Mouse (Mus musculus): ENCODE data around the gene Tfdp2.
"Not testable (repeated sequence)": the region's sequence is repeated elsewhere in the genome, so short reads cannot be mapped to it uniquely, and the experiment has no call there.

Tfdp2 gene

DNA sequence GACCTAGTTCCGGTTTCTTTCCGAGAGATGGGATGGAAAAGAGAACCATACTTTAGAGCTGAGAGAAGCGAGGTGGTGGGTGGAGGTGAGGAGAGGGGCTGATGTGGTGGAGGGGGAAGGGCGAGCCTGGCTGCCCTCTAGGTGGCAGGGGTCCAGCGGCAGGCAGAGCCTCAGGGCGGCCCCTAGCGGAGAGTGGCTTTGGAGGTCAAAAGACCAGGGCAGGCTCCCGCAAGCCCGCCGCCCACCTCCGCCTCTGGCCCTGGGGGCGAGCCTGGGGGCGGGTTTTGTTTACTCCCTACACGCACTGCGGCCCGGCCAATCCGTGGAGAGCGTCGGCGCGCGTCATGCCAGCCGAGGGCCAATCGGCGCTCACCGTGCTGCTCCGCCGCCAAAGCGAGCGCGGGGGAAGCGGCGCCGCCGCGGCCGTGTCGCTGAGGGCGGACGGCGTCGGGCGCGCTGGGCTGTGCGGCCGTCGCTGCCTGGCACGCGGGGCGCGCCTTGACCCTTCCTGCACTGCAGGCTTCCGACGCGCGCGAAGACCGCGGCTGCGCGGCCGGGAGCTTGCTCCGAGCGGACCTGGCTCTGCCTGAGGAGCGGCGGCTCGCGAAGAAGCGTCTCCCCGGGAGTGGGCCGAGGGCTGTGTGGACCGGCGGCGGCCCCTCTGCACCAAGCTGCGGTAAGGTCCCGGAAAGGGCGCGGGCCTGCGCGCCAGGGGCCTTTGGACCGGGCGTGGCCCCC lies at the start of gene Tfdp2:
TSS of gene Tfdp2 (plus strand) at position 391 of the 738 bp plus-strand sequence.
- in situ Hi-C loops (cut with MboI): no loop called here

- in situ Hi-C loops (cut with MboI): no loop called here
These were observed 43.3 kb upstream of the Tfdp2 start for GRCm38 (mm10) chr9:96152801-96153200.

GRCm38 (mm10) chr9:96158431-96158830 lies 37.6 kb upstream of the Tfdp2 start:
- in situ Hi-C loops (cut with MboI): no loop called here

GRCm38 (mm10) chr9:96159047-96159446 lies 37.0 kb upstream of the Tfdp2 start:
- in situ Hi-C loops (cut with MboI): no loop called here

GRCm38 (mm10) chr9:96160767-96161166 lies 35.3 kb upstream of the Tfdp2 start:
- in situ Hi-C loops (cut with MboI): no loop called here

GRCm38 (mm10) chr9:96162421-96162820 lies 33.7 kb upstream of the Tfdp2 start:
- in situ Hi-C loops (cut with MboI): no loop called here

GRCm38 (mm10) chr9:96163443-96163842 lies 32.6 kb upstream of the Tfdp2 start:
- in situ Hi-C loops (cut with MboI): no loop called here

- in situ Hi-C loops (cut with MboI): not testable (repeated sequence)
These were observed 32.1 kb upstream of the Tfdp2 start for GRCm38 (mm10) chr9:96163983-96164382.

DNA sequence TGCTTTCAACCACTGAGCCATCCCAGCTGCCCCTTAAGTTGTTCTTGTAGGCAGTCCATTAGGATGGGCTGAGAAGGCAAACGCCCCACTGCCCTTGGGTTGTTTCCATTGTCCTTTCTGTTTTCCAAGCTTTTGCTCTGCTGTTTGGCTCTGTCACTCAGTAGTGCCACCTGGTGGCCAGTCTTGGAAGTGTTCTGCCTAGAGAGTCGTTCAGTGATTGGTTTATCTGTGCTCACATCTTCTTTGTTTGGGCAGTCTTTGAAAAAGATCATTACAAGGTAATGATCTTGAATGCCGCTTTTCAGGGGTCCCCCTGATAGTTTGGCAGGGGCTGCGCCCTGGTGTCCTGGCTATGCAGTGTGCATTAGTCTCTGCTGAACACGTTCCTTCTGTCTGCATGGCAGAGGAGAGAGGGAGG lies 28.9 kb upstream of the Tfdp2 start:
- in situ Hi-C loops (cut with MboI): no loop called here

DNA sequence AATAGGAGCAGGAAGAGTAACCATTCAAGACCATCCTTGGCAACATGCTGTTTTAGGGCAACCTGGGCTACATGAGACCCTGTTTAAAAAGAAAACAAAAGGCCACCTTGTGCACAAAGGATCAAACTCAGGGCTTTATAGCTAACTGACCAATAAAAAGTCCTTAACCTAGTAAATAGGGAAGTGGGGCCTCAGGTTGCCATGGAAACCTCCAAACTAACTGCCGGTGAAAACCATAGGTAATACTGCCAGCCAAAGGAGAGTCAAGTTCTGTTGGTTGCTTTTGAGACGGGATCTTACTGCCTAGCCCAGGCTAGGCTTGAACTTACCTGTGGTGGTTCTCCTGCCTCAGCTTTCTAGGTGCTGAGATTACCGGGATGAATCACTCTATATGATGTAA lies 25.5 kb upstream of the Tfdp2 start:
- in situ Hi-C loops (cut with MboI): no loop called here

- in situ Hi-C loops (cut with MboI): no loop called here
These were observed 11.2 kb upstream of the Tfdp2 start for GRCm38 (mm10) chr9:96184909-96185308.

DNA sequence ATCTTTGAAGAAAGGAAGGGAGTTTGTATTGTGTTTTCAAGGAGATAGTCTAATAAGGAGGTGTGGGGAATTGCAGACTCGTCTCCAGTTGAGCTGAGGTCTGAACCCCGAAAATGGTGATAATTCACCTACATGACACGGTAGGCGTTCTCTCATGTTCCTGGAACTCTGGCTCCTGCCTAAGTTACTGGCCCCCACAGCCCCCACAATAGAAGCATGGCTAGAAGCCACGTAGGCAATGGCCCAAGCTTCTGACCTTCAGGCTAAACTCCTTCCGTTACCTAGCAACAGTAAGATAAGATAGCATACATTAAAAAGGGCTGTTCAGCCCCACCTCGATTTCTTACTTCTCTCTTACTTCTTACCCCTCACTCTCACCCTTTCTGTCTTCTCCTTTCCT lies 9.4 kb upstream of the Tfdp2 start:
- in situ Hi-C loops (cut with MboI): no loop called here

GRCm38 (mm10) chr9:96196636-96197181 lies 634 bp downstream of the Tfdp2 start:
- in situ Hi-C loops (cut with MboI): no loop called here

DNA sequence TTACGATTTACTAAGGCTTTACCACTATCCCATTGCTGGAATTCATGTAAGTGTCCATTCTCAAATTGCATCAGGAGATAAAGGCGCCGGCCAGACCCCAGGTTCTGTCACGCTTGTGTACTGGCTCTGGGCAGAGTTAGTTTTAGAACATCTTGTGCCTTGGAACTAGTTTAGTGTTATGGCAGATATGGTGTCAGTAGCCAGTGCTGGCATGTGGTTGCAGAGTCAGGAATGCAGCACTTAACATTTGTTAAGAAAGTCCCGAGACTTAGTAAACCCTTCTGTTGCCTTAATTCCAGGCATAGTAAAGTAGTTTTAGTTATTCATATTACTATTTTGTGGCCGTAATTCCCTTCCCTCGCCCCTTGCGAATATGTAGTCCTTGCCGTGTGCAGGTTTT lies 1.7 kb downstream of the Tfdp2 start:
- in situ Hi-C loops (cut with MboI): no loop called here

DNA sequence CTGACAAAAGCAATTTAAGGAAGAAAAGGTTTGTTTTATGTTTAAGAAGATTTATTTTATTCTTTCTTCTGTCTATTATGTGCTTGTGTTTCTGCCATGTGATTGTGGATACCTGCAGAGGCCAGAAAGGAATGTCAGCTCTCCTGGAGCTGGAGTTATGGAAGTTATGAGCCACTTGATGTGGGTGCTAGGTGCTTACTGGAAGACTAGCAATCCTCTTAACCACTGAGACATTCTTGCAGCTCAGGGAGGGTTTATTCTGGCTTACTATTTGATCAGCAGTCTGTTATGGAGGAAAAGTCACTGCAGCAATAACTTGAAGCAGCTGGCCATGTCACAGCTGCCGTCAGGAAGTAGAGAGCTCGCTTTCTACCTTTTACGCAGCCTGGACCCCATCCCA lies 7.6 kb downstream of the Tfdp2 start:
- in situ Hi-C loops (cut with MboI): no loop called here

DNA sequence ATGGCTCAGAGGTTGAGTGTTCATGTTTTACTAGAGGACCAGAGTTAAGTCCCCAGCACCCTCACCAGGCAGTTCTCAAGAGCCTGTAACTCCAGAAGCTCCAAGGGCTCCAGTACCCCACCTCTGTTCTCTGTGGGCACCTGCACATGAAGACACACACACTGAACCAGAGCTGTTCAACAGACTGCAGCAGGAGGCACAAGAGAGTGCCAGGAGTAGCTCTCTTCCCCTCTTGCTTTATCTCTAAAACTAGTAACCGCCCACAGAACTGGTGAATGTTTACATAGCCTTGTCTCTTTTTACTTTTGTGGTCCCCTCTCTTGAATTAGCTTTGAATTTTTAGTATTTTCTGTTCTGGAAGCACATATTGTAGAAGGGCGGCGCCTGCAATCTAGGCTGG lies 11.4 kb downstream of the Tfdp2 start:
- in situ Hi-C loops (cut with MboI): no loop called here

- in situ Hi-C loops (cut with MboI): no loop called here
These were observed 17.1 kb downstream of the Tfdp2 start for GRCm38 (mm10) chr9:96213036-96213645.

DNA sequence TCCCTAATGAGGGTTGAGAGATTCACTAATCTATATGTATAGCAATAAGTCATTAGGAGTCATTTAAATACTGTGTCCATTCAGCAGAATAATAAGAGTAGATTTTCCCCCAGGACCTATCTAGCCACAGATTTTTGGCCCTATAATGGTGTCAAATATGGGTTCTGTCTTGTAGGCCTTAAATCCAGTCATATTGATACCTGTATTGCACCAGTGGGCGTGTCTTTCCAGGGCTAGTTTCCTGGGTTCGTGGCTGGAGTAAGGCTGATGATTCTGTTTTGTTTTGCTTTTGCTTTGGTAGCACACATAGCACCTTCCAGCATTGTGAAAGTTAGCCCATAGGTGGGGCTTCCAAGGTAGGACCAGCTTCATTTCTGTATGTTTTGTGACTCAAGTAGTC lies 18.1 kb downstream of the Tfdp2 start:
- in situ Hi-C loops (cut with MboI): no loop called here

DNA sequence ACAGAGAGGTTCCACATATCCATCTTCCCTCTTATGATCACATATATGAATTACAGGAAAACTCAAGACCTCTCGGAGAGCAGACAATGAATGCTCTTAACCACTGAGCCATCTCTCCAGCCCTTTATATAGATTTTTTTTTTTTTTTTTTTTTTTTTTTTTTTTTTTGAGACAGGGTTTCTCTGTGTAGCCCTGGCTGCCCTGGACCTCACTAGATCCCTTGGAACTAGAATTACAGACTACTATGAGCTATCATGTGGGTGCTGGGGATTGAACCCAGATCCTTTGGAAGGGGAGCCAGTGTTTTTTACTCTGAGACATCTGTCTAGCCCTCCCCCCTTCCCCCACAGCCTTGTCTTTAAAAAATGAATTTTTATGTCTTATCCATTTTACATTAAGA lies 21.2 kb downstream of the Tfdp2 start:
- in situ Hi-C loops (cut with MboI): no loop called here

DNA sequence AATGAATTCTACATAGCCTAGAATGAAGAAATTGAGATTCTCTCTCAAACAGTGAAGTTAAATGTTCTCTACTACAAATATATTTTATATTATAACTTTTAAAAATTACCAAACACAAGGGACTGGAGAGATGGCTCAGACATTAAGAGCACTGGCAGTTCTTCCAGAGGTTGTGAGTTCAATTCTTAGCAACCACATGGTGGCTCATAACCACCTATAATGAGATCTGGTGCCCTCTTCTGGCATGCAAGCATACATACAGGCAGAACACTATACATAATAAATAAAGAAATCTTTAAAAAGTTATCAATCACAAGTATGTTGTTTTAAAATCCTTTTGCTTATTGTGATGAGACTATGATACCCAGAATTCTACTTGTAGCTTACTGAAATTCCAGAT lies 21.7 kb downstream of the Tfdp2 start:
- in situ Hi-C loops (cut with MboI): no loop called here

DNA sequence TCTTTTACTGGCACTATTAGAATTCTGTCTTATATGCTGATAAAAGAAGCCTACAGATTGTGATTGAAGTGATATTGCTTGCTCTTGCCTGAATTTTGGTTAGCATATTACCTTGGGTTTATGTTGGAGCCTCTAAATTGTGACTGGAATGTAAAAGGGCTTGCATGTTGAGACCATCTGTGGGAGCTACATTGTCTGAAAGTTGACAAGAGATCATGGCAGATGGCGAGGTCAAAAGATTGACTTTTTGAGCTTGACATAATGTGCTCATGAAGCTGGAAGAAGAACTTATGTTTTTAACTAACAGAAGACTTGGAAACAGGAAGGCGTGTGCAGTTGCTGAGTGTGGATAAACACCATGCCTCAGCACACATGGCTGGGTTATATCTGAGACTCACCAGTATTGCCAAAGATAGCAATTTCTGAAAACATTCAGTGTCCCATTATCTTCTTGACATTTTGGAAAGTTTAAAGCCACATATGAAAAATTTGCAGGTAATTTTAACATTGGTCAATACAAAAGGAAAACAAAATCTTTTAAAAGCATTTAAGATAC lies 23.1 kb downstream of the Tfdp2 start:
- in situ Hi-C loops (cut with MboI): no loop called here

- in situ Hi-C loops (cut with MboI): no loop called here
These were observed 24.3 kb downstream of the Tfdp2 start for GRCm38 (mm10) chr9:96220419-96220818.

GRCm38 (mm10) chr9:96223302-96223701 lies 27.2 kb downstream of the Tfdp2 start:
- in situ Hi-C loops (cut with MboI): no loop called here

Data from mature B cell (primary cell).